Mouse (Mus musculus) spleen, adult 2 months (tissue): ENCODE measurements around the gene Rps2. TPM values are rescaled to one million over a fixed set of nuclear protein-coding genes. Genes with fewer than 3 reads are reported as not detected.
A peak's percentile ranks its signal among the peaks of the same experiment; 100 is the strongest.

Source experiments
- DNase-seq, 2 experiments: peaks; one replicate each; pipeline versions ENCODE4 v3.0.0 to v3.0.0-alpha.2; 2012 to 2021; ENCODE audit warnings: low spot score in 2 of 2, low read depth in 1 of 2
- H3K27ac ChIP-seq: fragments of 200-500 bp; 2 replicates; pipeline ENCODE4 v1.5.1; 2012; ENCODE audit warnings: low read length, inconsistent platforms; ENCODE audit not compliant: insufficient read depth
- H3K27me3 ChIP-seq: fragments of 200-500 bp; 2 replicates; pipeline ENCODE4 v1.6.1; 2012; ENCODE audit warnings: mild to moderate bottlenecking, moderate library complexity, low read length, inconsistent platforms; ENCODE audit not compliant: control insufficient read depth, insufficient read depth
- H3K36me3 ChIP-seq: fragments of 200-500 bp; 2 replicates; pipeline ENCODE4 v1.6.1; 2012; ENCODE audit warnings: mild to moderate bottlenecking, low read length, inconsistent platforms; ENCODE audit not compliant: control insufficient read depth, insufficient read depth
- H3K4me1 ChIP-seq: fragments of 200-500 bp; 2 replicates; pipeline ENCODE4 v1.6.1; 2011; ENCODE audit warnings: inconsistent platforms; ENCODE audit not compliant: control insufficient read depth, insufficient read depth, insufficient read length
- H3K4me3 ChIP-seq: fragments of 200-500 bp; 2 replicates; pipeline ENCODE4 v1.5.1; 2011; ENCODE audit warnings: mild to moderate bottlenecking, inconsistent platforms; ENCODE audit not compliant: insufficient read depth, insufficient read length; ENCODE audit errors: extremely low read depth
- CTCF ChIP-seq: fragments of 200-500 bp; IDR thresholded peaks from 2 replicates; pipeline ENCODE4 v1.5.1; 2011; ENCODE audit warnings: mild to moderate bottlenecking, inconsistent platforms; ENCODE audit not compliant: insufficient read depth, insufficient read length, insufficient replicate concordance; ENCODE audit errors: extremely low read depth
- POLR2A ChIP-seq: fragments of 200-500 bp; IDR thresholded peaks from 2 replicates; pipeline ENCODE4 v1.6.1; 2011; ENCODE audit warnings: low read depth, low read length, inconsistent platforms
- WGBS: fragments of 180-500 bp; shearing (Covaris S2); methylation state at CpG from one replicate; pipeline ENCODE4 v1.1.7; 2018; 5-methylcytosine and 5-hydroxymethylcytosine counted together
- polyA plus RNA-seq: library from polyadenylated mRNA; depleted of rRNA; stranded (reverse); fragments of >200 nt; gene quantifications from 2 replicates; pipeline ENCODE4 v1.2.3, GENCODE M21; 2012

Rps2 gene
- polyA plus RNA-seq, 1 experiment, result 2,560 TPM

- Histone ChIP-seq H3K27me3 (0 out of 2 replicates have a peak, but pooled peaks cover 5% of the 10 kb centered on the region), H3K4me1 (no peaks in the 10 kb centered on the region), H3K4me3 (no peak overlapping the region), H3K27ac (no peak overlapping the region), H3K36me3 (peaks cover 5% of the 10 kb centered on the region; the same call in 1 of the 2 replicates)
- TF ChIP-seq POLR2A, result no peak
- TF ChIP-seq CTCF, result no peak
- WGBS, result 66% methylated on average over 4 of the region's 4 CpGs
- no peak for DNase-seq
These were observed 29.1 kb downstream of the Rps2 start for GRCm38 (mm10) chr17:24746986-24747385.

DNA sequence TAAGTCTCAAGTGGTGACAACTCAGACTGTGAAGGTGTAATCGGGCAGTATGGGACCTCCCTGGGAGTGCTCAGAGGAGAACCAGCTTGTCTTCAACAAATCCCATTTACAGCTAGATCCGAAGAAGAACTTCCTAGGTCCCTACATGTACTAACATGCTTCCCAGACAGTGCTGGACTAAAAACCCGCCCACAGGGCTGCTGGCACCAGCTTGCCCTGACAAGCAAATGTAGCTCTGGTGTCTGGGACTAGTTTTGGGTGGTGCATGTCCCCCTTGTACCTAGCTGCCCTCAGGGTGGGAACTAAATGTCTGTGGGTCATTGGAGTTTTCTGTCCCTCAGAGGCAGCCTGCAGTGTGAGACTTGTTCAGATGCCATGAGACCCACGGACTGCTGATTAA is 33.6 kb downstream of the Rps2 start:
- Histone ChIP-seq H3K36me3 (no peaks in the 10 kb centered on the region), H3K4me1 (peaks cover 8% of the 10 kb centered on the region), H3K27me3 (peaks cover 27% of the 10 kb centered on the region), H3K27ac (no peak overlapping the region), H3K4me3 (no peak overlapping the region)
- TF ChIP-seq CTCF (no peak), POLR2A (no peak)
- DNase-seq, result no peak
- WGBS, result 39% methylated on average over 4 of the region's 4 CpGs

DNA sequence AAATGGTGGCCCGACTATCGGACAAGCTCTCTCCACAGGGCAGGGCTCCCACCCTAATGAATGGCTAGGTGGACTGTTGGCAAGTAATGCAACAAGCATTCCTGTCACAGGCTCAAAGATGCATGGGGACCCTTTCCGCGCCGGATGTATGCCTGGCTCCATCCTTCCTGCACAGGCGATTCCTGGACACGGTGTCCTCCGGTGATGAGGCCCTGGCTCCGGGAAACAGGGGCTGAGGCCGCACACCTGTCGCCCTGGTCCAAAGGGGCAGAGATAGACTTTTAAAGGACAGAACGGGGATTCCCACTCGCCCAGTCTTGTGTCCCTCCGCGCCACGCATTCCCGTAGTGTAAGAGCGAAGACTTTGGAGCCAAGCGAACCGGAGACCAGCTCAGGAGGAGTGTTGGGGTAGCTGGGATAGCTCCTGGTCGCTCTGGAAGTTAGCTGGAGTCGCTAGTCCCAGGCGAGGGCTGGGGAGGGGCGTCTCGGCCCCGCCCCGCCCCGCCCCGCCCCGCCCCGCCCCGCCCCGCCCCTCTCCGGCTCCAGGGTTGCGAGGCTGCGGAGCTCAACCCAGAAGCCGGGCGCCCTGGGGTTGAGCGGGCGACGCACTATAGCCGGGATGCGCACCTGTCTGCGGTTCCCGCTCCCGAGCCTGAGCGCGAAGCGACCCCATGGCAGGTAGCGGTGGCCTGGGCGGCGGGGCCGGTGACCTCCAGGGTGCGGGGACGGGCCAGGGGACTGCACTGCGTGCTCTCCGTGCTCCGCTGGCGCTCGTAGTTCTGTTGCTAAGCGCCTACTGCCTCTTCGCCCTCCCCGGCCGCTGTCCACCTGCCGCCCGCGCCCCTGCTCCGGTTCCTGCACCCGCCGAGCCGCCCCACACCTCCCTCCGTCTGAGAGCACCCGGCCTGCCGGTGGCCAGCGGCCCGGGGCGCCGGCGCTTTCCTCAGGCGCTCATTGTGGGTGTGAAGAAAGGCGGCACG is 34.8 kb downstream of the Rps2 start, which contains the start of gene Hs3st6:
Hs3st6 (plus strand) TSS at position 574 of the 980 bp plus-strand sequence.
- no peak for TF ChIP-seq CTCF
- no peak for TF ChIP-seq POLR2A
- Histone ChIP-seq H3K36me3 (no peaks in the 10 kb centered on the region), H3K4me1 (peaks cover 8% of the 10 kb centered on the region), H3K27me3 (peaks cover 27% of the 10 kb centered on the region), H3K4me3 (peak within 1 kb of the TSS; percentile 54; the same call in 1 of the 2 replicates), H3K27ac (no peak within 1 kb of the TSS)
- DNase-seq, result no peak
- 2% methylated on average over 63 of the region's 82 CpGs for WGBS

- no peak overlapping the region for H3K27ac ChIP-seq
- TF ChIP-seq CTCF, result no peak
- TF ChIP-seq POLR2A, result no peak
- H3K27me3 ChIP-seq, result peaks cover 20% of the 10 kb centered on the region
- H3K4me3 ChIP-seq, result no peak overlapping the region
- DNase-seq, result no peak
- WGBS, result 85% methylated on average over 1 of the region's 1 CpGs
- no peaks in the 10 kb centered on the region for H3K36me3 ChIP-seq
- peaks cover 7% of the 10 kb centered on the region for H3K4me1 ChIP-seq
These were observed 39.5 kb downstream of the Rps2 start for GRCm38 (mm10) chr17:24757394-24757793.

DNA sequence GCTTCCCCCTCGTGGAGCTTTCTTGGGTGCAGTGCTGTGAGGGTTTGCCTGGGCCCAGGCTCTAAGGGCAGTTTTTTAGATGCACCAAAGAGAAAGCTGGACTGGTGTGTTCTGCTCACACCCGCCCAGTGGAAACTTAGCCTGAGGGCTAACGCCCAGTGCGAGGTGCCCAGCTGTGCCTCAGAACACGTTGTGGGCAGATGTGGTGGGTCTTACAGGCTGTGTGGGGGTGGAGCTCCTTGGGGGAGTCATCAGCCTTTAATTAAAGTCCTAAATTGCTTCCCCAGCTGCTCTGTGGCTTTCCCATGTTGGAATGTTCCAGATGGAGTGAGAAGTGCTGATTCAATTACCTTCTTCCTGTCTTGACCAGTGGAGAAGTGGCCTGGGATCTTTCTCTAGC is 43.2 kb downstream of the Rps2 start:
- Histone ChIP-seq H3K36me3 (no peaks in the 10 kb centered on the region), H3K27me3 (peaks cover 1% of the 10 kb centered on the region), H3K27ac (no peak overlapping the region), H3K4me1 (no peaks in the 10 kb centered on the region), H3K4me3 (no peak overlapping the region)
- WGBS, result 56% methylated on average over 5 of the region's 5 CpGs
- TF ChIP-seq CTCF (no peak), POLR2A (no peak)
- DNase-seq, result no peak

DNA sequence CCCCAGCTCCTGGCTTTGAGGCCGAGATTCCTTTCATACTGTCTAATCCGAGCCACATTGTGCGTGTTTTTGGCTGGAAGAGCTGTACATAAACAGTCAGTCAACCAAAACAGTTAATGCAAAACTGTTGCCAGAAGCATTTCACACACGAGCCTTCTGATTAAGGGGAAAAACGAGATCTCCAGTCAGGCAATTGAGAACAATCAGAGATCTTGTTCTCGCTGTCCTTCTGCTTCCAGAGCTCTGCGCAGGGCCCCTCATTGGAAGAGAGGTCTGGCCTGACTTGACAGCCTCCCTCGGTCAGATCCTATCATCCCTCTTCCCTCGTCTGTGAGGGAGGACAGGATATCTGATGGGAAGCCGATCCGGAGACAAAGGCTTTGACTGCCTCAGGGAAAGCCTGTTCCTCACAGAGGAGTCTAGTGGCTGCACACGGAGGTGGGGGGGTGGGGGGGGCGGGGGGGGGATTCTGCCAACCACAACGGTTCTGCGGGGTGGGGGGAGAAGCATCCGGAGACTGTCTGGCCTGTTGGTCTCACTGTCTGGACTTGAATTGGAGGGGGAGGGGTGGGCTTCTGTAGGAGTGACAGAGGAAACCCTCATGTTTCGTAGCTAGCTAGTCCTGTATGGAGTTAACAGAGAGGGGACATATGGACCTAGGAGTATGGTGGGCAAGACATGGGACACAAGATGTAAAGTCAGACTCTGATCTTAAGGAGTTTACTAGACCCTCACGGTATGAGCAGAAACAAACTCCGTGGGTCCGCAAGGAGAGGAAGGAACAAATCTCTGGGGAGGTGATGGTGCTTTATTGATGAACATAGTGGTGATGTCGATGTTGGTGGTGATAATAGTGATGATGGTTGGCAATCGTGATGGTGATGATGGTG is 47.3 kb downstream of the Rps2 start:
- 46% methylated on average over 21 of the region's 22 CpGs for WGBS
- no peaks in the 10 kb centered on the region for H3K36me3 ChIP-seq
- H3K27ac ChIP-seq, result no peak overlapping the region
- H3K27me3 ChIP-seq, result peaks cover 3% of the 10 kb centered on the region
- no peak for DNase-seq
- peaks cover 2% of the 10 kb centered on the region; the same call in 1 of the 2 replicates for H3K4me1 ChIP-seq
- TF ChIP-seq POLR2A (no peak), CTCF (no peak)
- no peak overlapping the region for H3K4me3 ChIP-seq
